Mouse (Mus musculus): ENCODE measurements around the gene Slc1a6.

The Slc1a6 gene

GRCm38 (mm10) chr10:78779981-78780651 is at the start of gene Slc1a6:
Gene Slc1a6 (plus strand): TSS chr10:78780496.
- WGBS = 2% methylated on average over 50 of the region's 54 CpGs

GRCm38 (mm10) chr10:78739821-78740220 is 40.5 kb upstream of the Slc1a6 start:
- WGBS = 86% methylated on average over 4 of the region's 4 CpGs

- WGBS = 72% methylated on average over 4 of the region's 4 CpGs
Measured at GRCm38 (mm10) chr10:78745453-78746232, 34.7 kb upstream of the Slc1a6 start.

- WGBS = 1% methylated on average over 27 of the region's 27 CpGs
Measured at GRCm38 (mm10) chr10:78747035-78747721, 33.1 kb upstream of the Slc1a6 start.

GRCm38 (mm10) chr10:78748161-78748560 is 32.1 kb upstream of the Slc1a6 start:
- WGBS = 86% methylated on average over 13 of the region's 13 CpGs

GRCm38 (mm10) chr10:78748946-78749345 is 31.4 kb upstream of the Slc1a6 start:
- WGBS = 88% methylated on average over 6 of the region's 6 CpGs

- 1% methylated on average over 61 of the region's 61 CpGs for WGBS
Measured at GRCm38 (mm10) chr10:78752452-78753191, 27.7 kb upstream of the Slc1a6 start, which contains the start of gene Ccdc105. Gene Ccdc105 (minus strand): TSS chr10:78753065.

- WGBS = 21% methylated on average over 6 of the region's 6 CpGs
Measured at GRCm38 (mm10) chr10:78756021-78756420, 24.3 kb upstream of the Slc1a6 start.

- WGBS = 87% methylated on average over 1 of the region's 1 CpGs
Measured at GRCm38 (mm10) chr10:78765570-78765969, 14.7 kb upstream of the Slc1a6 start.

GRCm38 (mm10) chr10:78775830-78776229 is 4.5 kb upstream of the Slc1a6 start:
- WGBS = 42% methylated on average over 4 of the region's 4 CpGs

- 35% methylated on average over 9 of the region's 9 CpGs for WGBS
Measured at GRCm38 (mm10) chr10:78779527-78779926, 769 bp upstream of the Slc1a6 start.

GRCm38 (mm10) chr10:78787566-78788087 is 7.3 kb downstream of the Slc1a6 start:
- 8% methylated on average over 22 of the region's 22 CpGs for WGBS

- 59% methylated on average over 1 of the region's 1 CpGs for WGBS
Measured at GRCm38 (mm10) chr10:78790561-78790960, 10.3 kb downstream of the Slc1a6 start.

- 92% methylated on average over 2 of the region's 2 CpGs for WGBS
Measured at GRCm38 (mm10) chr10:78801449-78801848, 21.2 kb downstream of the Slc1a6 start.

- 17% methylated on average over 6 of the region's 6 CpGs for WGBS
Measured at GRCm38 (mm10) chr10:78812358-78813060, 32.2 kb downstream of the Slc1a6 start.

- 90% methylated on average over 12 of the region's 12 CpGs for WGBS
Measured at GRCm38 (mm10) chr10:78840456-78840855, 60.2 kb downstream of the Slc1a6 start.

GRCm38 (mm10) chr10:78852066-78852465 is 71.8 kb downstream of the Slc1a6 start, which contains the start of gene Olfr1356:
Gene Olfr1356 (minus strand): TSS chr10:78852166.
- WGBS = 83% methylated on average over 2 of the region's 2 CpGs

Data from cerebral cortex, adult 2 months (tissue).